Mouse (Mus musculus): ENCODE results near the gene Gabrg2.

The Gabrg2 gene

GRCm38 (mm10) chr11:42000190-42001098 lies at the start of gene Gabrg2:
TSS of gene Gabrg2 (minus strand) at chr11:42000857.
- peak; percentile 65 to 70 for DNase-seq

- DNase-seq, result no peak
These were observed 47.5 kb upstream of the Gabrg2 start for GRCm38 (mm10) chr11:42048201-42048600.

DNA sequence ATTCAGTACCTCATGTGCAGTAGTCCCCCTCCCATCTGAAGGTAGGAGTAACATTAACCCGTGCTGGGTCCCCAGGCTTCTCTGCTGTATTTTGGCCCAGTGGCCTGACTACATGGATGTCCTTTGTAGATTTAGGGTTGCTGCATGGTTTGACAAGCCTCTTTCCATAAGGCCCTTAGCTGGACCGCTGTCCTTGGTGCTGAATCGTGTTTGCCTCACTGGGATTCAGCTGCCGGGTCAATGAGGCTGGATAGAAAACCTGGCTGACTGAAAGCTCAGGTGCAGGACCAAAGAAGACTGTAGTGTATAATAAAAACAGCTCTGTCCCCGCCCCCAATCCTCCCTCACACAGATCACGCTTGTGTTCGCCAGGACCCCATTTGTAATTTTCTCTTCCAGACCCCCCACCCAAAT lies 1.2 kb downstream of the Gabrg2 start:
- peak; percentile 75 to 78 for DNase-seq

GRCm38 (mm10) chr11:41980152-41980551 lies 20.5 kb downstream of the Gabrg2 start:
- no peak for DNase-seq

DNA sequence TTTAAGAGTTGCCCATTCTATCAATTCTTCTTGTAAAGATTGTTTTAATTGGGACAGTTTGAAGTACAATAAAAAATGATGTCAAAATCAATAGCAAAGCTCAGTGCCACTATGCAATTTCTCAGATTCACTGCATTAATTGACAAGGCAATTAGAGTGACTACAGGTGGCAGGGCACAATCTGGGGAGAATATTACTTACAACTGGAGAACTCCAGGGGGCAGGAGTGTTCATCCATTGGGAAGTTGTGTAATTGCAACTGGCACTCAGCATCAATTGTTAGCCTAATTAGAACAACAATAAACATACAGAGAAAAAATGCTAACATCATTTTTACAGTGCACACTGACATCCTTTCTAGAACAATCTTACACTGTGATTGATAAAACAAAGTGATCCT lies 32.1 kb downstream of the Gabrg2 start:
- DNase-seq, result peak; percentile 22 to 26

GRCm38 (mm10) chr11:41962706-41963105 lies 38.0 kb downstream of the Gabrg2 start:
- DNase-seq, result no peak

- DNase-seq, result no peak
These were observed 47.1 kb downstream of the Gabrg2 start for GRCm38 (mm10) chr11:41953550-41953949.

DNA sequence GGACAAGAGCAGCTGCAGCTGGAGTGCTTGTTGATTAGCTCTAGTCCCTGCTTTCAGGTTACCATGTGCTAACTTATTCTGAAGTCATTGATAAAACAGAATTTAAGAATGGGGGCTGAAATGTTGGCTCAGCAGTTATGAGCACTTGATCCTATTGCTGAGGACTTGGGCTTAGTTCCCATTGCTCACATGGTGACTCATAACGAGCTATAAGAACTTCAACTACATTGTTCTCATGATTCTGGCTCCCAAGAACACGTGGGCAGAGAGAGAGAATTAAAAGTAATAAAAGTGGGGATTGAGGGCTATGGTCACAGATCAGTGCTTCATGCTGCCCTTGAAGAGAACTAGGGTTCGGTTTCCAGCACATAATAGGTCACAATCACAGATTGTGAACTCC lies 48.8 kb downstream of the Gabrg2 start:
- DNase-seq, result no peak

DNA sequence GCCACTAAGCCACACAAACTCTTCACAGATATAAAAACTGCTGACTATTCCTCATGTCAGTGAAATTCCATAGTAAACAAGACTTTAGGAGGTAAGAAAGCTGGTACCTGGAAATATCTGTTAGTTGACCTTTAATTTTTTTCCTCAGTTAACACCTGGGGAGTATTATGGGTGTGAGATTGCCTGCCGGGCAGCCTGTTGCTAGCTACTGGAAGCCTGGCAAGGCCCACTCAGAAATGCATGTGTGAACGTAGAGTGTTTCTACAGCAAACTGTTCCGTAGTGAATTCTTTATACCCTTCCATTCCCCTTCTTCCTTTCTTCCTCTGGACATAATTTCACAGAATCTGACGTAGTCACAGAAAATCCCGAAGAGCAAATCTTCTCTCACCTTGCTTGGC lies 55.2 kb downstream of the Gabrg2 start:
- peak; percentile 6 to 40 for DNase-seq

GRCm38 (mm10) chr11:41937979-41938378 lies 62.7 kb downstream of the Gabrg2 start:
- peak in 1 of 2 experiments; percentile 14 for DNase-seq

DNA sequence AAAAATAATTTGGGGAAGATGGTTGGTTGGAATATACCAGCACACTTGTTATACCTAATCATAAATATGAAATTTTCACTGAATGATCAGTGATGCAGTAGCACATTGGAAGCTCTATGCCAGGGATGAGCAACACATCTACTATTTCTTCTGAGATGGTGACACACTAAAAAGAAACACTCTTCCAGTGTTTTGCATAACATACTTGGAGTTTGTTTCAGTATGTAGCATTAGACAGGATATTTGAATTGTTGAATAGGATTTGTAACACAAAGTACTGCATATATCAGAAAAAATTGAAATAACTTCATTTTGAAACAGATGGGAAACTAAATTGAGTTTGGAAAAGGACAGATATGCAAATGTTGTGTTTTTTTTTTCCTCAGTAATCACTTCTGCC lies 81.8 kb downstream of the Gabrg2 start:
- DNase-seq, result no peak

GRCm38 (mm10) chr11:41914066-41914465 lies 86.6 kb downstream of the Gabrg2 start:
- DNase-seq, result no peak

DNA sequence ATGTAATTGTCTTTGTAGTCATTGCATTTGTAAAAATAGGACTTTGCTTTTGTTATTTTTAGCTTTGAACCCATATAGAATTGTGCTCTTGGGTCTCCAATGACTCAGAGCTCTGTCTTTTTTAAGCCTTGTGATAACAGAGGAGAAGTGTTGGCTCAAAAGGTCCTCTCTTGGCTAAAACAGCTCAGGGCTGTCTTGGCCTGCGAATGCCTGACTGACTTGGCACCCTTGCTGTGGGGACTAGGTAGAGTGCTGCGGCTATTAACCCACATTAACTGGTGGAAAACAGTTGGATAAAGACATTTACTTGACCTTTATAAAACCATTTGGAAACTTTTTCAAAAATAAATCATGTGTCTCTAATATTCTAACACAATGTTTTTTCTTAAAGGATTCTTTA lies 97.0 kb downstream of the Gabrg2 start:
- DNase-seq, result peak; percentile 13 to 40

Data from cerebellum, postnatal 14 days (tissue).